Mouse (Mus musculus) layer of hippocampus, postnatal 10 days (tissue): ENCODE results near the gene Slc12a8. TPM values are rescaled to one million over a fixed set of nuclear protein-coding genes. Genes with fewer than 3 reads are reported as not detected.
A peak's percentile ranks its signal among the peaks of the same experiment; 100 is the strongest.

ENCODE experiments used
- DNase-seq, 2 experiments: peaks; one replicate each; pipeline ENCODE4 v3.0.0; 2021; ENCODE audit warnings: low spot score in 2 of 2
- total RNA-seq, 2 experiments: library from RNA; stranded (reverse); gene quantifications; 2 replicates each; pipeline ENCODE4 v1.2.3; 2021

Gene Slc12a8
- total RNA-seq, 2 experiments from 2014 or later: 1.2 to 1.6 TPM

DNA sequence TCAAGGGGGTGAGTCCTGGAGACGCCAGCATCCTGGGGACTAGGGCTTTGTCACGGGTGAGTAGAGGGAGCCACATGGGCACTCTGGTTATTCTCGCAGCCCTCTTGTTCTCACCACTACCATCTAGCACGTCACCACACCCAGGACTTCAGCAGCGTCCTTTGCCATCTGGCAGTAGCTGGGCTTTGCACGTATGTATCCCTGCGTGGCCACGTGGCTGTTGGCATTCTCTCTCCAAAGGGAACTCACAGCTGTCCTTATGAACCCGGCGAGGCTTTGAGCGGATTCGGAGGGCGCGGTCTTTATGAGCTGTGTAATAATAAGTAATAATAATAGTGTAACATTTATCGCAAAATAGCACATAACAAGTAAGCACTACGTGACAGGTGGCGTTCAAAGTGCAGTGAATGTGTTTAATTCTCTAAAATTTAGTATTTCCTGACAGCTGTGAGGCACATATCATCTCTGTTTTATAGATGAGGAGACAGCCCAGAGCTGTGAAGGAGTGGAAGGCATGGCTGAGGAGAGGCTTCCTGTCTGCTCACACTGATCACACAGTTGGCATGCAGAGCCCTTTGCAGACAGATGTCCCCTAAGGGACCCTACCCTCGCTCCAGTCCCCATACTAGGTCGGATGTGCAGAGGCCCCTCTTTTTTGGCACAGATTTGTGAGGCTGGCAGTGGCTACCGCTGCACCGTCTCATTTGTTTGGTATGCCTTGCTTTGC, 20.5 kb downstream of the Slc12a8 start:
- no peak for DNase-seq

DNA sequence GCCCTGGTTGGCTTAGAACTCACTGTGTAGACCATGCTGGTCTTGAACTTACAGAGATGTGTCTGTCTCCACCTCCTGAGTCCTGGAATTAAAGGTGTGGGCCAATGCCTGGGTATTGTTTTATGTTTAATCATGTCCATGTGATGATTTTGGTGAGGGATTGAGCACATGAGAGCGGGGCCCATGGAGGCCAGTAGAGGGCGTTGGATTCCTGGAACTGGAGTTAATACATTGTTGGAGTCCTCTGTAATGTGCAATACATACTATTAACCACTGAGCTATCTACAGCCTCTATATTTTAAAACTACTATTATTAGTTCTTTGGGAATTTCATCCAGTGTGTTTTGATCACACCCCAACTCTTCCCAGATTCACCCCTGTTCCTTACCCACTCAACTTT, 27.2 kb downstream of the Slc12a8 start:
- DNase-seq: no peak

DNA sequence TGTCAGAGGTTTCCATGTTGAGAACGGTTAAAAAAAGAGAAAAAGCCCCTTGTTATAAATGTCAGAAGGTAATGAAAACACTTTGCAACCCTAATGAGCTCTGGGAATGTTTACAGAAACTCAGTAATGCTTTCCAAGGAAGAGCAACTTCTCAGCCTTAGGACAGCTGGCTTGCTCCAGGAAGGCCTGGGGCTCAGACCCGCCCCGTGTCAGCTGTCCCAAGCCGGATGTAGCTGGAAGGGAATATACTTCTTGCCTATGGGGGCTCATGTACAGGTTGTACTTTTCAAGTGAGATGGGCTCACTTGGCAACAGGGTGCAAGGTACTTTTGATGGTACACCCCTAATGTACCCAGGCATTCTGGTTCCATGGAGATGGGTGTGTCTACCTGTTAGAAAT, 28.4 kb downstream of the Slc12a8 start:
- no peak for DNase-seq

DNA sequence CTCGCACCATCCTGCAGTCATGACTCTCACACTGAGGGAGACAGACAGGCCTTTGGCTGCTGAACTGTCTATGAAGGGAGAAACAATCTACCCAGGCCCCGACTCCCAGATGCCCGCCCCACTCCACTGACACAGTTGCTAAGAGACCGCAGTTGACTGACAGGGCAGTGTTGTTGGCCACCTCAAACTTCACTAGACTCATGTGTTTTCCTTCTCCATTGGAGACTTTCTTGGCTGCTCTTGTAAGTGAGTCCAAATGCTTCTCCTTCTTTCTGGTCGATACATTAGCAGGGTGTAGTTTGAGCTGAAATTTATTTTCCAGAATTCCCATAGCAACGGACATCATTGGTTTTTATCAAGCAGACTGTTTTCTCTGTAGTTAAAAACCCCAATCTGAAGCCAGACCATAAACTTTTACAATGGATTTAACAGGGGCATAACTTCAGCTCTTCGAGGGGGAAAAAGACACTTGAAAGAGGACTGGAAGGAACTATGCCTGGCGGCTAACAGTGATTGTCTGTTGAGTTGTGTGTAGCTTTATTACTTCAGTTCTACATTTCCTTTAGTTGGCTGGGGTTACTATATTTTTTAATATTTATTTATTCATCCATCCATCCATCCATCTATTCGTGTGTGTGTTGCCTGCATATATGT, 36.7 kb downstream of the Slc12a8 start:
- peak; percentile 27 to 31 for DNase-seq

DNA sequence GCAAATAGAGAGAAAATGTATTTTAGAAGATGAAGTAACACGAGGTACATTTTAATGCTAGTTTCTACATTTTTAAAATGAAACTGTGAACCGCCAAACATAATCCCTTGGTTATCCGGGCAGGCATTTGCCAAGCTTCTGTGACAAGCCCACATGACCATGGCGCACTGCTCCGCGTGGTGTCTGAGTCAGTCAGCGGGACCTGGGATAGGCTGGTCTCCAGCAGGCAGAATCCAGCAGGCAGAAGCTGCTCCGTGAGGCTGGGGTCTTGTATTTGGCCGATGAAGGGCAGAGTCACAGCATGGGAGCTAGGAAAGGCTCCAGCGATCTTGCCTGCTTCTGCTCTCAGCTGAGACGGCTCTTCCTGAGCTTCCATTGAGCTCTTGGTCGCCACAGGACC, 41.0 kb downstream of the Slc12a8 start:
- no peak for DNase-seq

DNA sequence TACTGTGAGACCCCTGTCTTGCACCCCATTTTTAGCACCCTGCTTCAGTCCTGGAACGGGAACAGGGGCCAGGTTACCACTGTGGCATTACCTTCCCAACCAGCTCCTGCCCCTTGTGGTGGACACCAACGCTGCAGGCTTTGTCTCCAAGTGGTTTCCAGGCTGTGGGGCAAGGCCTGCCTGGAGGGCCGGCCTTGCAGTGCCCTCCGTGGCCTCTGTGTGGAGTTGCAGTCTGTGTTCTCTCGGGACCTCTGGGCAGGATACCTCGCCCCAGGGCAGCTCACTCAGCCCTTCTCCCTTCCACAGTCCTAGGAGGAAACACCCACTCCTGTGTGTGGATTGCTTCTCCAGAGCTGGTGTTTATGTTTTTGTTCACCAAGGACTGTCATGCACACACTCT, 43.2 kb downstream of the Slc12a8 start:
- peak; percentile 81 to 83 for DNase-seq

DNA sequence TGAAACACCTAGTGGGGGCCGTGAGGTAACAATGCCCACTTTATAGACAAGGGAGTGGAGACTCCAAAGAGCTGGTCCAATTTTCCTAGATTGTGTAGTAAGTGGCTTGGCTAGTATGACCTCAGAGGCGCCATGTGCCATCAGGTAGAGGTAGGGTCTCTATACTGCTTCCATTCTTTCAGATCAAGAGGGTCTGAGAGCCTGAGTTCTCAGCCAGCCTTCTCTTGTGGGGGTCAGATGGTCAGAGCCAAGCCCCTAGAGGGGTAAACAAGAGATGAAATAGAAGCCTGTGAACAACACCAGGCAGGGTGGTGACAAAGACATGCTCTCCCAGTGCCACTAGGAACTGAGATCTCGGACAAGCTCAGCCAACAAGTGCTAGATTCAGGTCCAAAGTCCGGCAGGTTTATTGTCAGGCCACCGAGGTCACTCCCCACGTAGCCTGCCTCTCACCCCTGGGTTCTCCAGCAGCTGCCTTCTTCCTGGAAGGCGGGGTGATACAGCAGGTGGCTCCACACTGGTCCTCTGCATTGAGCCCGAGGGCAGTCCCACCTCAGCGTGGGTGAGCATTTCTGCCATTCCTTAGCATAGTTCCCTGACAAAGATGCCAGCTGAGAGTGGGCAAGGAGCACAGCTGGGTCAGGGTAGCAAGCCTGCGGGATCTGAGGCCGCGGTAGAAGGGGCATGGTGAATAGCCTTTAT, 44.3 kb downstream of the Slc12a8 start:
- no peak for DNase-seq

DNA sequence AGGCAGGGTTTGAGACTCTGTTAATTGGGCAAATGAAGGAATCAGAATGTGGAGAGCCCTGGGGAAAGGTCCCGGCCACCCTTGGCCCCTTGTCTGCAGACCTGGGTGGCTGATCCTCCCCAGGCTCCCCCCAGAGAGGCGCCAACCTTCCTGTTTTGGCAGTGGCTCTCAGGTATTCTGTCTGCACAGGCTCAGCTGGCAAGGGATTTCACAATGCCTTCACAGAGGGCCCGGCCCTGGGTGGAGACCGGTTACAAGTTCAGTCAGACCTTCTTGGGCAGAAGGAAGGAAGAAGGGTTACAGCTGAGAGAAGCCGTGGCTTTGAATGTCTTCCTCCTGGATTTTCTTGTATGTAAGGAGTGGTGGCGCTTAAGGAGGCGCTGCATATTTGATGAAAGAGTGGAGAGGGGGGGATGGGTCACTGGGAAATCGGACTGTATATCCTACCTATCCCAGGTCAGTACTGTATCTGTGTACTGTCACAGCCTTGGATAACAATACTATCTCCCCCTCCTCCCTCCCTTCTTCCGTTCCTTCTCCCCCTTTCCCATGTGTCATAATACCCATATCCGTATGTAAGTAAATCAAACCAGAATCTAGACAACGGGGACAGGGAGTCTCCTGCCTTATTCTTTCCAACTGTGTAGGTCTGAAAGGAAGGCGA, 45.9 kb downstream of the Slc12a8 start:
- no peak for DNase-seq

DNA sequence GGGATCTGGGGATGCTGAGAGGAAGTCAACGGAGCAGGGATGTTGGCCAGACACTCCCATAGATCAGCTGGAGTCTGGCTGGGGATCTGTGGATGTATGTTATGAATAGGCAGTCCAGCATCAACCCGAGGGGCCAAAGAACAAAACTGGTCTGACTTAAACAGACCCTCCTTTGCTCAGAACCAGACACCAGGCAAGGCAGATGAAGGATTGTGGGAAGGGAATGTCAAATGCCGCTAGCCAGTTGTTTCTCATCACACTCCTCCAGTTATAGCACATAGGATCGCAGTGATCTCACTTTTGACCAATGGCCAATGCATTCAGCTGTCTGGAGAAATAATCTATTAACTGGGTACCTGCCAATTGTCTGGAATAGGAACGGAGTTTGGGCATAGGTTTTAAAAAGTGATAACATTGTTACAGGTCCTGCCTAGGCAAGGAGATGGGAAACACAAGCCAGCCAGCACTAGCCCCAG, 46.4 kb downstream of the Slc12a8 start:
- no peak for DNase-seq

DNA sequence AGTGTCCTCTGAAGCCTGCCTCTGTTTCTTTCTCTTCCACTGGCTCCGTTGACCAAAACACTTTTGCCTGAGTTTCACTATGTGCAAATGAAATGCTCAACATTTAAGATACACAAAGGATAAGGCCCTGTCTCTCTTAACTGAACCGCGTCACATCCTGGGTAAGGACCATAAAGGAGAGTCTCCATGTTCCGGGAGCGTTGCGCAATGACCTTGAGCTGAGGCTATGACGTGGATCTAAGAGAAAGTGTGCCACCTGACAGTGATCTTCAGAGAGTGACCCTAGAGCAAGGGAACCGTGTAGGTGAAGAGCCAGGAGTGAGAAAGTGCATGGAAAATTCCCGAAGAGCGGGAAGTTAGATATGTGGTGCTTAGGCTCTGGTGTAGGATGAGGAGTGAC, 49.3 kb downstream of the Slc12a8 start:
- no peak for DNase-seq

DNA sequence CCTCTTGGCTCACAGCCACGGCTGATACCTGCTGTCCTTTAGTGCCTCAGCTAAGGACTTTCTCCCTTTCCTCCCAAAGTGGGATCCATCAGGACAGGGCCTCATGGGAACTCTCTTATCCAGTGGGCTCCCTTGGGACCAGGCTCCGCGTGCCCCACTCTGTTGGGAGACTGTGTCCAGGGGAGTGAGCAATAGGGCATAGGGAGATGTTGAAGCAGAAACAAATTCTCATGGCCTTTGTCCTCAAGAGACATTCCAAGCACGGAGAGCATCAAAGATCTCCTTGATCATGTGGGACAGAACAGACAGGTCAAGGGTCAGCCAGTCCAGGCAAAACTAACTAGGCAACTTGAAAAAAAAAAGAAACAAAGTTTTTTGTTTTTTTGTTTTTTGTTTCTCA, 50.6 kb downstream of the Slc12a8 start:
- no peak for DNase-seq

DNA sequence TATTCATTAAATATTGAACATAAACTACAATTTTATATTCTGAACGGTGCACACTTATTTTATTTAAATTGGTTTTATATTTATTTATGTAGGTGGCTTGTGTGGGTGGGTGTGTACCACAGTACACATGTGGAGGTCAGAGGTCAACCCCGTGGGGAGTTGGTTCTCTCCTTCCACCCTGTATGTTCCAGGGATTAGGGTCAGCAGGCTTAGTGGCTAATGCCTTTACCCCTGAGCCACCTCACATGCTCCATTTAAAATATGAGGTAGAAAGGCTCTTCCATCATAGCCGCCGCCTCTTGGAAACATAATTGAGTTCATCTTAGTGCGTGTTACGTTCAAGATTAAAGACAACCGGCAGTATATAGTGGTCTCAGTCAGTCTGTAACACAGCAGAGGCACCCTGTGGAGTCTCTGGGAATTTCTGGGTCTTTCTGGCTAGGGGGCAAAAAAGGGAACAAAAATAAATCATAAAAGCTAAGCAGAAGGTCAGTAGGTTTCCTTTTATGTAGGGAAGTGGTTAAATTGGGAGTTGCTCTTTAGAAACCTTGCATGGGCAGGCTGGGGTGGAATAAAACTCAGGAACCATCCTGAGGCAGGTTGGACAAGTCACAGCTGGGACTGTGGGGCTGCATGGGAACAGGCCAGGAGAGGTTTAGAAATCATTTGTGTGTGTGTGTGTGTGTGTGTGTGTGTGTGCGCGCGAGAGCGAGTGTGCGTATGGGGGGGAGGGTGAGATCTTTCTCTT, 51.3 kb downstream of the Slc12a8 start:
- no peak for DNase-seq

DNA sequence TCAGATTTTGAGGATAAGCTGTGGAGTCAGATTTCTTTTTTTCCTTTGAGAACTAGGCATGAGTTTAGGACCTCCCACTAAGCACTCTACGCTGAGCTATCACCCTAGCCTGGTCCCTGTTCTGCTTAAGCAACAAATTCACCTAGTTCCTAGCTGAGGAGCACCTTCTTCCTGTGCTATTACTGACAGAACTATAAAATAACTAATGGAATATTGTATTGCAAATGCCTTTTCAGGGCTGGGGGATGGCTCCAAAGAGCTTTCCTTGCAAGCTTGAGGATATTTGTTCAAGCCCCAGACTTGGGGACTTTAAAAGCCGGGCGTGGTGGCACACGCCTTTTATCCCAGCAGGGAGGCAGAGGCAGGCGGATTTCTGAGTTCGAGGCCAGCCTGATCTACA, 55.5 kb downstream of the Slc12a8 start:
- DNase-seq: no peak

DNA sequence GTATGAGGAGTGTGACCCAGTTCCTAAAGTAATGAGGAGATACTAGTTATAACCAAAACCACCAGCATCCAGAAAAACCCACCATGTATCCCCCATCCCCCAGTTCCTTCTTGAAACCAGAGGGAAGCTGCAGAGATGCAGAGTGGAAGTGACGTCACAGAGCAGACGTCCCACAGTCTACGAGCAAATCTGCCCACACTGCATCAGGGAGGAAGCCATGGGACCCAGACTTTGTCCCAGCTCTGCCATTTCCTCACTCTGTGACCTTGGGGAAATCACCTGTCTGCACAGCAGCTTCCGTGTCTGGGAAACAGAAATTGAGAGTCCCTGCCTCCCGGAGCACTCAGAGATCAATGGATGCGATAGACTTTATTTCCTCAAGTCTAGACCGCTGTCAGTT, 56.6 kb downstream of the Slc12a8 start:
- no peak for DNase-seq

DNA sequence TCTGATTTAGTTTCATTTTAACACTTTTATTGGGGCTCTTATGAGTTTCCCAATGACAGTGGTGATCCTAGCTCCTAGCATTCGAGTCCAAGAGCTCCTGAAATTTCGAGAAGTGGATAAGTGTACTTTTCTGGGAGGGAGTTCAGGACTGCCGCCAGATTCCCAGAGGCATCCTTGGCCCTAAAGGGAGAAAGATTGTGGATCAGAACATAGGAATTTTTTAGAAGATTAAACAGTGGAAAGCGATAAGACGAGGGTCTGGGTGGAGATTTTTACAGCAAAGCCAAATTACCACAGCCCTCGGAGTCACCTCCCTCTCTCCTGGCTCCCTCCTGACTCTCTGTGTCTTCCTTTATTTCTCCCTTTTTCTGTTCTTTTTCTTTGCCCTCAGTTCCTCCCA, 58.6 kb downstream of the Slc12a8 start:
- no peak for DNase-seq

DNA sequence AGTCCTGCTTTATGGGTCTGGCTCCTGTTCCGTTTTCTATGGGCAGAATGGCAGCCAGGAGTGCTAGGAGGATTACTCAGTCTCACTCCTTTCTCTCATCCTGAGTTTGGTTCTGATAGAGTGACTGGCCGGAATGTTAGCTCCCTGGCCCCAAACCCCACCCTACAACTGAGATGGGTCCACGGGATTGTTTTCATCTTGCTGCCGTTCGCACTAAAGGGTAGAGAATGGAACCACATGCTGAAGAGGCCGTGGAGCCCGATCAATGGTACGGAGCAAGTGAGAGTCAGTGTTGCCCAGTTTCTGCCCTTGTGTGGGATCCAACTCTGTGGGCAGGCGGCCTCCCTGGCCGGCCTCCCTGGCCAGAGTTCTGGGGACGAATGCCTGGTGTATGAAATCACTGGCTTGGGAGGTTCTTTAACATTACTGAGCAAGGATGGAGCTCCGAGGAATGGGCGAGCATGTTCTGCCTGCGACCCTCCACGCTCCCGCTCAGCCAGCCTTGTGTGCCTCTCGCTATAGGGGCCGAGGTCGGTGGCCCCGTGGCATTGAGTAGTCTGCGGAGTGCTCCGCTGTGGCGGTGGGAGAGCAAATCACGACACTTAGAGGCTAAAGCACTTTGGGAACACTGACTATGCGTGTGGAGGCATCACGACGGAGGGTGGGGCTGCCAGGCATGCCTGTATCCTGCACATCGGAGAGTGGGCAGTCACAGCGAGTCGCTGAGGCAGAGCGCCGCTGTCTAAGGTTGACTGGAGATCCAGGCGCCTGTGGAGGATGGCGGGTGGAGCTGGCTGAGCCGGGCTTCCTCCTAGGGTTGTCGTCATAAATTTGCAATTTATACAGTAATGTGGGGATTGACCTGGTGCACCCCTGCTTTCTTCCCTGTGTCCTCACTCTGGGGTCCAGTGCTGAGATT, 59.4 kb downstream of the Slc12a8 start:
- DNase-seq: peak; percentile 30 to 50

DNA sequence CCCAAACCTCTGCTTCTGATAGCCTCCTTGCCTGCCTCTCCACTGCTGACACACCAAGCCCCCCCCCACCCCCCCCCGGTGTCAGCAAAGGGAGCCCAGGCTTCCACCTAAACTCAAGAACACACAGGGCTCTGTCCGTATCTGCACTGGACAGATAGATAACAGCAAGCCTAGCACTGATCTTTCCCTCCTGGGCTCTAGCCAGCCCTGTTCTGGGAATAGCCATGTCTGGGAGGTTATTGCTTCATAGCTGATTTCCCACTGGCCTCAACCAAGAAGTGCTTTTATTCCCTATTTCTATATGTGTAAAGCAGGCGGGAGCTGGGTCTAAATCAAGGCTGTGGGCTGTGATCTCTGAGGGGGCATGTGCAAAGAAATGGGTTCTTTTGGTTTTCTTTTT, 61.3 kb downstream of the Slc12a8 start:
- no peak for DNase-seq

DNA sequence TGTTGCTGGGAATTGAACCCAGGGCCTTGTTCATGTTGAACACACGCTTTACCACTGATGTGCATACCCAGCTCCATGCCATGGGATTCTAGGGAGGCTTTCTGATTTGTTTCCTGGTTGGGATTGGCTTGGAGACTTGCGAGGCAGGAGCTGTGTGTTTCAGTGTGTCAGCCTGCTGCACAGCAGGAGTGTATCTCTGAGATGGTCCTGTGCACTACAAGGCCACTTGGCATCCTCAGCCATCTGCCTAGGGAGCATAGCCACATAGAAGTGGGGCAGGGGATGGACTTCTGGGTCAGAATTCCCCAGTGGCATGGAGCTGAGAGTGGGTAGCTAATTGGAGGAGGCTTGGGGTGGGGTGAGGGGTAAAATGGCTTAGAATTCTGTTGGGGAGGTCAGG, 63.2 kb downstream of the Slc12a8 start:
- no peak for DNase-seq

DNA sequence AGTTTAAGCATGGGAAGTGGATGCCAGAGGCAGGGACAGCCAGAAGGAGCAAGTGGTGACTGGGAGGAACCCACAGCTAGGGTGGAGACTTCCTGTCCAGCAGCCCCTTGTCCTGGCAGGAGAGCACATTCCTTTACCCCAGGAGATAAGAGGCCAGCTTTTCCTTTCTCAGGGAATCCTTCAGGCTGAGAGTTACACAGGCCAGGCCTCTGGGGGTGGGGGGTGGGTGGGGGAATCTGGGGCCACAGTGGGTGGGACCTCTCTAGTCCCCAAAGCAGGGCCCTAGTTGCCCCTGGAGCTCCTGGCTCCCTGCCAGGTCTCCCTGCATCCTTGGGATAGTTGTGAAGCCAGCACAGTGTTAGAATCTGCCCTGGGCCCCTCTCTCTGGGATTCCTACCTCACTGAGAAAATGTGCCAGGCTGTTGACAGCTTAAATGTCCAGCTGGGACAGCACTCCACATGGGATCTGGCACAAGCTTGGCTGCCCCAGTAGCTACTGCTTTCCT, 63.7 kb downstream of the Slc12a8 start:
- no peak for DNase-seq

DNA sequence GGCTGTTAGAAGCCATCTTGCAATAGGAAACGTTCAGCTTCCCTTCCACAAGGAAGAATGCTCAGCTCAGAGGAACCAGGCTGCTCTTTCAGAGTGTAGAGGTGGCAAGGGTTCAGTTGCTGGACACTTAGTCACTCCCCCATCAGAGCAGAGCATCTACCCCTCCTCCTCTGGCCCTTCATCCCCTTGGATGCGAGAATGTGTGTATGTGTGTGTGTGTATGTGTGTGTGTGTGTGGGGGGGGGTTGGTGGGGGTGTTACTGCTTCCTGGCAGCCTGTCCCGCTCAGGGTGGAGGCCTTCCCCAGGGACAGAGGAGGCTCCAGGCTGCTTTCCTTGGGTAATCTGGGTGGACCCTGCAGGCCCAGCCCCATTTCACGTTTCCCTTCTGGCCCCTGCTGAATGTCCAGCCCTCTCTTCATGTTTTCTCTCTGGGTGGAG, 64.6 kb downstream of the Slc12a8 start:
- DNase-seq: no peak
